Mouse (Mus musculus): ENCODE data around the gene Mafb.

DNA sequence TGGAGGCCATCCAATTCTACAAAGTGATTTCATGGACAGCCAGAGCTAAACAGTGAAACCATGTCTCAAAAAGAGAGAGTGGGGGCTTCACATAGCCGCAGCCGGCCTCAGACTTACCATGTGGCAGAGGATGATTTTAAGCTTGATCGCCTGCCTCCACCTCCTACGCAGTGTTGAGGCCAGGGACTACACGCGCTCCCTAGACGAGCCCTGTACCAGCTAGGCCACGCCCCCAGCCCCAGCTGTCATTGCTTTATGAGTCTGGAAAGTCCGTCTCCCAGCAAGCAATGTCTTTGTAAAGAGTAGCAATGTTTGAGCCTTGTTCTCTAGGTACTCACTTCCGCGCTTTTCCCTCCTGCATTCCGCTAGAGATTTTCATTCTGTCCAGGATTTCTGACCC, 46.2 kb upstream of the Mafb start:
- TF ChIP-seq CTCF (IDR thresholded peaks at IDR 0.05; ENCODE audit: control insufficient read depth, insufficient read depth, low read length) (no peak), POLR2A (IDR thresholded peaks at IDR 0.05; ENCODE audit: borderline replicate concordance, control insufficient read depth, low read depth, low read length) (no peak)

All from bone marrow, adult 2 months (tissue).